Mouse (Mus musculus) T-helper 1 cell (primary cell): ENCODE measurements around the gene Inhbe.

Experiments
- in situ Hi-C: fragments of 300-600 bp; cut with MboI, MseI; formaldehyde crosslinking; loops from one replicate; pipeline ENCODE4 v1.15.1; 2025; ENCODE audit warnings: high pct_unique_total_duplicates

Inhbe gene

GRCm38 (mm10) chr10:127353909-127354895 is at the start of gene Inhbe:
TSS of gene Inhbe (minus strand) at chr10:127354411.
- in situ Hi-C loops = no loop called here

GRCm38 (mm10) chr10:127391774-127392173 is 37.6 kb upstream of the Inhbe start:
- in situ Hi-C loops = no loop called here

- in situ Hi-C loops = no loop called here
Observed at GRCm38 (mm10) chr10:127381743-127382134, 27.5 kb upstream of the Inhbe start.

- in situ Hi-C loops = no loop called here
Observed at GRCm38 (mm10) chr10:127380767-127381742, 26.8 kb upstream of the Inhbe start.

- in situ Hi-C loops = no loop called here
Observed at GRCm38 (mm10) chr10:127380251-127380691, 26.1 kb upstream of the Inhbe start, which contains the start of gene R3hdm2. TSS of gene R3hdm2 (plus strand) at chr10:127380327.

- in situ Hi-C loops = no loop called here
Observed at GRCm38 (mm10) chr10:127379654-127380053, 25.4 kb upstream of the Inhbe start.

GRCm38 (mm10) chr10:127377700-127378099 is 23.5 kb upstream of the Inhbe start:
- in situ Hi-C loops = no loop called here

GRCm38 (mm10) chr10:127371023-127371422 is 16.8 kb upstream of the Inhbe start:
- in situ Hi-C loops = no loop called here

GRCm38 (mm10) chr10:127369834-127370820 is 15.9 kb upstream of the Inhbe start, which contains the start of gene Inhbc:
TSS of gene Inhbc (minus strand) at chr10:127370431.
- in situ Hi-C loops = no loop called here

- in situ Hi-C loops = no loop called here
Observed at GRCm38 (mm10) chr10:127368273-127368672, 14.1 kb upstream of the Inhbe start.

GRCm38 (mm10) chr10:127367116-127367515 is 12.9 kb upstream of the Inhbe start:
- in situ Hi-C loops = no loop called here

GRCm38 (mm10) chr10:127360714-127361113 is 6.5 kb upstream of the Inhbe start:
- in situ Hi-C loops = no loop called here

- in situ Hi-C loops = no loop called here
Observed at GRCm38 (mm10) chr10:127355336-127355735, 1.1 kb upstream of the Inhbe start.

GRCm38 (mm10) chr10:127352766-127353165 is 1.4 kb downstream of the Inhbe start:
- in situ Hi-C loops = no loop called here

GRCm38 (mm10) chr10:127352187-127352586 is 2.0 kb downstream of the Inhbe start:
- in situ Hi-C loops = no loop called here

- in situ Hi-C loops = no loop called here
Observed at GRCm38 (mm10) chr10:127351719-127352118, 2.5 kb downstream of the Inhbe start.

- in situ Hi-C loops = no loop called here
Observed at GRCm38 (mm10) chr10:127351285-127351595, 3.0 kb downstream of the Inhbe start.

- in situ Hi-C loops = no loop called here
Observed at GRCm38 (mm10) chr10:127350594-127351284, 3.5 kb downstream of the Inhbe start.

GRCm38 (mm10) chr10:127349810-127350209 is 4.4 kb downstream of the Inhbe start:
- in situ Hi-C loops = no loop called here

- in situ Hi-C loops = no loop called here
Observed at GRCm38 (mm10) chr10:127348957-127349356, 5.3 kb downstream of the Inhbe start.
